Mouse (Mus musculus): Measurements from ENCODE around the gene S100pbp.

DNA sequence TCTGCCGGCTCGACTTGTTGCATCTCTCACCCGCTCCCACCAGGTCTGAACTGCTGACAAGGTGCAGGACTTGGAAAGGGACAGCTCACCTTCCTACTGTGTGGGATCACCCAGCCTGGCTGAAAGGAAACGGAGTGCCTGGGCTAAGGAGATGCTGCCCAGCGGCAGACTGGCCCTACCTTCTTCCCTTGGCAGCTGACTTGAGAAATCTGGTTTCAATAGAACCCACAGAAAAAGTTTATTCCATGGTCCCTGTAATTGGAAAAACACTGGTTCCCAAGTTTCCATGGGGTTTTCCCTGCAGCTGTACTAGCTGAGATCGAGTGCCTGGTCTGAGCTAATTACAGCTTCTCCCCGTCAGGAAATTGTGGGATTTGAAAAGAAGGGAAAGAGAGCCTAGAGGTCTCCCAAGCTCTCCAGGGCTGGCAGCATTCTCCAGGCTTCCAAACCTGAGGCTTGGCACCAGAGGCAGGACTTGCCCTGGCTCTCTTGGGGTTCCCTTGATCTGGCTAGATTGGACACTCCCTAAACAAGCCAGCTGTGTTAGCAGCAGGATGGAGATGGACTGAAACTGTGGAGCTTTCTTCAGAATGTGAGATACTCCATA is 29.1 kb upstream of the S100pbp start:
- TF ChIP-seq CTCF (IDR thresholded peaks at IDR 0.05; ENCODE audit: borderline replicate concordance, insufficient read depth, low read depth, low read length) = no peak
- no peak for TF ChIP-seq POLR2A (IDR thresholded peaks at IDR 0.05; ENCODE audit: borderline replicate concordance, insufficient read depth, low read length)
